Mouse (Mus musculus): ENCODE measurements around the gene Synpo2.

- TF ChIP-seq CTCF (IDR thresholded peaks at IDR 0.05; ENCODE audit: low read depth, low read length) (no peak), POLR2A (IDR thresholded peaks at IDR 0.05; ENCODE audit: borderline replicate concordance, low read depth, low read length) (no peak)
These were observed 93.7 kb downstream of the Synpo2 start for GRCm38 (mm10) chr3:123142298-123142697.

All from bone marrow macrophage, adult 2 months (primary cell).